22 mouse cellular contexts compared by ENCODE assay signal in genomic region chr12:100330234-100330633, GRCm38 (mm10).
A peak's percentile ranks its signal among the peaks of the same experiment; 100 is the strongest.
DNase-seq lines count a peak whose midpoint lies in the region; ATAC-seq and TF ChIP-seq lines count a peak whose summit lies in the region.
"Had no signal": no experiment of that assay in that cellular context is flagged by ENCODE, and none has a peak within 500 bp of the region (broad histone marks: within the 10 kb centered on the region; RNA-seq: fewer than 3 reads in every experiment).

No protein-coding gene starts in this region.

- no peak for TF ChIP-seq POLR2A in olfactory bulb, adult 2 months (IDR thresholded peaks at IDR 0.05; ENCODE audit: insufficient read depth, low read depth, low read length)

- H3K4me2 ChIP-seq in stomach, postnatal 0 days (replicated peaks; ENCODE audit: low read depth): no peak overlapping the region
- H3K4me2 ChIP-seq: heart, embryonic 11.5 days; hindbrain, embryonic 12.5 days; hindbrain, embryonic 15.5 days had no signal

- no peak overlapping the region for H3K4me3 ChIP-seq in layer of hippocampus, adult 2 months
- peak overlapping the region; percentile 21 for H3K4me3 ChIP-seq in megakaryocyte, embryonic 14.5 days (replicated peaks)
- H3K4me3 ChIP-seq in olfactory bulb, adult 2 months (ENCODE audit: insufficient read depth, low read depth, low read length): no peak overlapping the region
- no peak overlapping the region for H3K4me3 ChIP-seq in stomach, postnatal 0 days (ENCODE audit: low read depth, low read length)
- H3K4me3 ChIP-seq: hindbrain, embryonic 12.5 days; hindbrain, embryonic 15.5 days had no signal

- no peak for ATAC-seq in megakaryocyte, adult 5-6 weeks (ENCODE audit: poor library complexity, severe bottlenecking)
- ATAC-seq in stomach, postnatal 0 days (ENCODE audit: low FRiP score, low TSS enrichment): no peak
- ATAC-seq: CD4-positive, CD25-positive, alpha-beta regulatory T cell, adult 4 months; forebrain, embryonic 16.5 days had no signal

- peaks cover 96% of the 10 kb centered on the region for H3K36me3 ChIP-seq in megakaryocyte, embryonic 14.5 days (replicated peaks; ENCODE audit: low read length)
- H3K36me3 ChIP-seq in stomach, postnatal 0 days (ENCODE audit: control insufficient read depth, insufficient read depth, low read length): peaks cover 2% of the 10 kb centered on the region
- H3K36me3 ChIP-seq: hindbrain, embryonic 15.5 days had no signal

- H3K27me3 ChIP-seq in megakaryocyte, embryonic 14.5 days (replicated peaks): no peaks in the 10 kb centered on the region
- no peaks in the 10 kb centered on the region for H3K27me3 ChIP-seq in stomach, postnatal 0 days (ENCODE audit: control insufficient read depth, insufficient read depth, low read length)
- H3K27me3 ChIP-seq: hindbrain, embryonic 12.5 days; hindbrain, embryonic 15.5 days had no signal

- 70% methylated on average over 8 of the region's 8 CpGs for WGBS in olfactory bulb, adult 2 months
- WGBS in stomach, postnatal 0 days: 82% methylated on average over 8 of the region's 8 CpGs

- H3K4me1 ChIP-seq in megakaryocyte, embryonic 14.5 days: peaks cover 23% of the 10 kb centered on the region
- H3K4me1 ChIP-seq in olfactory bulb, adult 2 months (ENCODE audit: control insufficient read depth, insufficient read depth, low read length): peaks cover 41% of the 10 kb centered on the region
- H3K4me1 ChIP-seq in stomach, postnatal 0 days (replicated peaks; ENCODE audit: control insufficient read depth, insufficient read depth): no peaks in the 10 kb centered on the region
- H3K4me1 ChIP-seq: hindbrain, embryonic 12.5 days; hindbrain, embryonic 15.5 days had no signal

- no peak for TF ChIP-seq EP300 in stomach, postnatal 0 days (optimal IDR thresholded peaks at IDR 0.05)

- peak overlapping the region; percentile 76 for H3K27ac ChIP-seq in layer of hippocampus, adult 2 months
- peak overlapping the region; percentile 97 for H3K27ac ChIP-seq in olfactory bulb, adult 2 months (ENCODE audit: insufficient read depth, low read depth, low read length)
- no peak overlapping the region for H3K27ac ChIP-seq in stomach, postnatal 0 days (replicated peaks)
- H3K27ac ChIP-seq: hindbrain, embryonic 12.5 days; hindbrain, embryonic 15.5 days had no signal

- no peak for TF ChIP-seq CTCF in layer of hippocampus, adult 2 months (conservative IDR thresholded peaks at IDR 0.05)
- TF ChIP-seq CTCF in olfactory bulb, adult 2 months (IDR thresholded peaks at IDR 0.05; ENCODE audit: insufficient read depth, low read depth, low read length): no peak
- TF ChIP-seq CTCF in stomach, postnatal 0 days (IDR thresholded peaks at IDR 0.05; ENCODE audit: low read depth): no peak

- no peaks in the 10 kb centered on the region for H3K9me3 ChIP-seq in megakaryocyte, embryonic 14.5 days
- no peaks in the 10 kb centered on the region for H3K9me3 ChIP-seq in stomach, postnatal 0 days (ENCODE audit: control insufficient read depth, low read length)
- H3K9me3 ChIP-seq: hindbrain, embryonic 12.5 days; hindbrain, embryonic 15.5 days had no signal

- no peak overlapping the region for H3K9ac ChIP-seq in stomach, postnatal 0 days (ENCODE audit: low read length)
- H3K9ac ChIP-seq: hindbrain, embryonic 12.5 days; hindbrain, embryonic 15.5 days had no signal

- no peak for DNase-seq in layer of hippocampus, adult 2 months (ENCODE audit: low spot score in 2 of 2)
- no peak for DNase-seq in layer of hippocampus, adult 9-11 months
- peak; percentile 66 for DNase-seq in adipocyte (ENCODE audit: low spot score)
- DNase-seq in Muller cell, postnatal 12 days (ENCODE audit: inconsistent ontology term): no peak
- DNase-seq in stomach, postnatal 0 days (ENCODE audit: low spot score): no peak
- DNase-seq: adrenal gland, adult 8-10 months; adrenal gland, postnatal 25 days; cerebellum, adult 11-12 months; cerebellum, adult 8-10 months; cerebellum, postnatal 10 days; cerebellum, postnatal 36 days; gastrocnemius, postnatal 10 days; gastrocnemius, postnatal 36 days; heart, adult 11 months had no signal
